Comparison of ENCODE assay signal across 13 mouse cellular contexts in the genomic region with DNA sequence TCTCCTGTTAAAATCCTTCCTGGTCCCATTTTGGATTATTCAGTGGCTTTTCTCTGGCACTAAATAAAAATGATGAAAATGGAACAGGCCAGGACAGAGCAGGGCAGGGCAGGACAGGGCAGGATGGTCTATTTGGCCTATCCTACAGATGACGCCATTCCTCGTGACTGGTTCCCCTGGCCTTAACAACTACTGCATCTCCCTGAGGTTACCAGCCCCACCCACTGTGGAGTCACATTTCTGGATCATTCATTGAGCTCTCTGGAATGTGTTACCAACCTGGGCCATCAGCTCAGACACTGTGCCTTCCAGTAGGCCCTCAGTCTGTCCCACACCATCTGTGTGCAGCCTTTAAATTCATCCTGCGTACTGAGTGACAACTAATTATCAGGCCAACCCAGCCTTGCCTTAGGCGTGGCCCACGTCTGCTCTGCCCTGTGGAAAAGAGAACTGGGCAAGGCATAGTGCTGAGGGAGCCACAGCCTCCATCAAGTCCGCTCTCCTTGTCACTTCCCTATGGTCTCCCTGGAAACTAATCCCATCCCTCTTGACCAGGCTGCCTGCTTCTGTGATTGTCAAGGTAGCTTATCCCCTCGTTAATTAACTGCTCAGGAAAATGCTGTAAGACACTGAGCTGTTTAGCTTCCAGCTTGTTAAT.
DNase-seq lines count a peak whose midpoint lies in the region; ATAC-seq lines count a peak whose summit lies in the region.
"Had no signal": no experiment of that assay in that cellular context is flagged by ENCODE, and none has a peak within 500 bp of the region (broad histone marks: within the 10 kb centered on the region; RNA-seq: fewer than 3 reads in every experiment).

No protein-coding gene starts in this region.

- no peak overlapping the region for H3K4me2 ChIP-seq in neural tube, embryonic 13.5 days
- no peak overlapping the region for H3K4me2 ChIP-seq in neural tube, embryonic 15.5 days
- H3K4me2 ChIP-seq in forebrain, embryonic 13.5 days = no peak overlapping the region
- no peak overlapping the region for H3K4me2 ChIP-seq in midbrain, embryonic 11.5 days
- H3K4me2 ChIP-seq: lung, embryonic 15.5 days had no signal

- DNase-seq in midbrain, embryonic 11.5 days (ENCODE audit: low spot score, missing footprints) = peak; percentile 94
- DNase-seq in left cerebral cortex, postnatal 10 days (ENCODE audit: extremely low spot score in 1 of 2, low spot score in 2 of 2) = no peak
- DNase-seq in right cerebral cortex, adult 2 months (ENCODE audit: low spot score in 2 of 2) = no peak
- DNase-seq in urinary bladder, postnatal 36 days (ENCODE audit: low spot score in 2 of 2) = no peak
- DNase-seq: gastrocnemius, postnatal 14 days; heart, postnatal 10 days; right cerebral cortex, postnatal 4 days; thymus, adult 2 months had no signal

- H3K4me3 ChIP-seq in neural tube, embryonic 13.5 days = no peak overlapping the region
- H3K4me3 ChIP-seq in neural tube, embryonic 15.5 days (replicated peaks) = no peak overlapping the region
- H3K4me3 ChIP-seq in forebrain, embryonic 13.5 days = no peak overlapping the region
- H3K4me3 ChIP-seq in midbrain, embryonic 11.5 days (ENCODE audit: low read depth, low read length) = no peak overlapping the region
- H3K4me3 ChIP-seq: lung, embryonic 15.5 days had no signal

- intact Hi-C loops in left cerebral cortex, postnatal 10 days (cut with DNase I) = no loop called here

- H3K9me3 ChIP-seq in neural tube, embryonic 13.5 days = peaks cover 5% of the 10 kb centered on the region; the same call in 1 of the 2 replicates
- no peaks in the 10 kb centered on the region for H3K9me3 ChIP-seq in neural tube, embryonic 15.5 days (replicated peaks)
- H3K9me3 ChIP-seq in forebrain, embryonic 13.5 days (replicated peaks) = no peaks in the 10 kb centered on the region
- H3K9me3 ChIP-seq in midbrain, embryonic 11.5 days (ENCODE audit: control insufficient read depth, low read length) = peaks cover 3% of the 10 kb centered on the region; the same call in 1 of the 2 replicates
- H3K9me3 ChIP-seq: lung, embryonic 15.5 days had no signal

- WGBS in neural tube, embryonic 13.5 days = 64% methylated on average over 7 of the region's 7 CpGs
- 72% methylated on average over 7 of the region's 7 CpGs for WGBS in neural tube, embryonic 15.5 days
- WGBS in forebrain, embryonic 13.5 days = 17% methylated on average over 7 of the region's 7 CpGs
- 23% methylated on average over 7 of the region's 7 CpGs for WGBS in midbrain, embryonic 11.5 days

- peaks cover 32% of the 10 kb centered on the region for H3K27me3 ChIP-seq in neural tube, embryonic 13.5 days
- H3K27me3 ChIP-seq in neural tube, embryonic 15.5 days (replicated peaks) = 0 out of 2 replicates have a peak, but pooled peaks cover 4% of the 10 kb centered on the region
- peaks cover 15% of the 10 kb centered on the region for H3K27me3 ChIP-seq in forebrain, embryonic 13.5 days
- peaks cover 78% of the 10 kb centered on the region for H3K27me3 ChIP-seq in midbrain, embryonic 11.5 days (ENCODE audit: control insufficient read depth, insufficient read depth, low read length)
- H3K27me3 ChIP-seq: lung, embryonic 15.5 days had no signal

- no peak overlapping the region for H3K27ac ChIP-seq in neural tube, embryonic 13.5 days (replicated peaks)
- no peak overlapping the region for H3K27ac ChIP-seq in neural tube, embryonic 15.5 days (replicated peaks)
- H3K27ac ChIP-seq in forebrain, embryonic 13.5 days = peak overlapping the region; percentile 48; the same call in 1 of the 2 replicates
- peak overlapping the region; percentile 25; the same call in 1 of the 2 replicates for H3K27ac ChIP-seq in midbrain, embryonic 11.5 days (ENCODE audit: low read depth, low read length)
- H3K27ac ChIP-seq: kidney, postnatal 0 days; lung, embryonic 15.5 days had no signal

- 0 out of 2 replicates have a peak, but pooled peaks cover 3% of the 10 kb centered on the region for H3K4me1 ChIP-seq in neural tube, embryonic 13.5 days (replicated peaks)
- H3K4me1 ChIP-seq in neural tube, embryonic 15.5 days = no peaks in the 10 kb centered on the region; the same call in 1 of the 2 replicates
- peaks cover 22% of the 10 kb centered on the region for H3K4me1 ChIP-seq in forebrain, embryonic 13.5 days
- peaks cover 11% of the 10 kb centered on the region for H3K4me1 ChIP-seq in midbrain, embryonic 11.5 days (ENCODE audit: control insufficient read depth, insufficient read depth, low read length)

- no peaks in the 10 kb centered on the region for H3K36me3 ChIP-seq in neural tube, embryonic 13.5 days
- no peaks in the 10 kb centered on the region for H3K36me3 ChIP-seq in neural tube, embryonic 15.5 days
- no peaks in the 10 kb centered on the region for H3K36me3 ChIP-seq in forebrain, embryonic 13.5 days (ENCODE audit: poor library complexity, severe bottlenecking)
- H3K36me3 ChIP-seq in midbrain, embryonic 11.5 days (ENCODE audit: control insufficient read depth, insufficient read depth, low read length) = no peaks in the 10 kb centered on the region
- H3K36me3 ChIP-seq: lung, embryonic 15.5 days had no signal

- ATAC-seq in neural tube, embryonic 13.5 days (ENCODE audit: low read depth) = peak; percentile 23; the same call in 1 of the 2 replicates
- ATAC-seq in neural tube, embryonic 15.5 days (ENCODE audit: low FRiP score) = no peak
- ATAC-seq in forebrain, embryonic 13.5 days = peak; percentile 88
- peak; percentile 94 for ATAC-seq in midbrain, embryonic 11.5 days (ENCODE audit: low FRiP score)

- no peak overlapping the region for H3K9ac ChIP-seq in neural tube, embryonic 13.5 days
- H3K9ac ChIP-seq in neural tube, embryonic 15.5 days (replicated peaks) = no peak overlapping the region
- H3K9ac ChIP-seq in forebrain, embryonic 13.5 days = no peak overlapping the region
- H3K9ac ChIP-seq in midbrain, embryonic 11.5 days (ENCODE audit: low read length) = no peak overlapping the region
- H3K9ac ChIP-seq: lung, embryonic 15.5 days had no signal

Comparison
In these comparisons a context has a peak if more than half of its experiments do, and no peak if none do; other contexts are left out.
1. H3K27ac ChIP-seq: peak in forebrain, embryonic 13.5 days (single experiment) and midbrain, embryonic 11.5 days (single experiment); none in neural tube, embryonic 13.5 days (single experiment) and neural tube, embryonic 15.5 days (single experiment).